Mouse (Mus musculus) megakaryocyte, adult 5-6 weeks (primary cell): ENCODE data around the gene Mcrip1. TPM values are rescaled to one million over a fixed set of nuclear protein-coding genes. Genes with fewer than 3 reads are reported as not detected.
A peak's percentile ranks its signal among the peaks of the same experiment; 100 is the strongest.
"Not testable (repeated sequence)": the region's sequence is repeated elsewhere in the genome, so short reads cannot be mapped to it uniquely, and the experiment has no call there.

Source experiments
- ATAC-seq: 2 replicates; pipeline ENCODE4 v1.8.0; 2016; ENCODE audit warnings: mild to moderate bottlenecking, inconsistent platforms; ENCODE audit not compliant: poor library complexity, severe bottlenecking
- total RNA-seq, 2 experiments: library from RNA; stranded (forward) in 1 of 2; stranded (reverse) in 1 of 2; fragments of 153-499, 151-499 nt in 1 of 2; fragments of 221-1000, 200-1000 nt in 1 of 2; gene quantifications; 2 replicates each; pipeline versions ENCODE4 v1.2.3 to v1.2.4; 2015 to 2017

Gene Mcrip1
- total RNA-seq, 2 experiments from 2014 or later = 18.3 to 79.7 TPM

DNA sequence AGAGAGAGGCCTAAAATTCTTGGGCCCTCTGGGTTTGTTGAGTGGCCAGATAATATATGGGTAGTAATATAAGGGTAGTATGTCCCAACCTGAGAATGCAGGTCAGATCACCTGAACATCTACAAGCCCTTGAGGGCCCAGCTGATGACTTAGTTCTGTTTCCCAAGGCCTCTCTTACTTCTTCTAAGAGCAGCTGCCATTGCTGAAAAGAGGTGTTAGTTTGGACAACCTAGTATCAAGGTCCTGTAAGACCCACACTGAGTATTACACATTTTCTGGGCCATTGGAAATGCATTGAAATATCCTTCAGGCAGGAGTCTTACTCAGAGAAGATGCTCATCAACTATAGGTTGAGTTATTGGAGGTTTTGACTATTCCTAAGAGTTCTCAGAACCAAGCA lies 26.4 kb upstream of the Mcrip1 start:
- no peak for ATAC-seq

DNA sequence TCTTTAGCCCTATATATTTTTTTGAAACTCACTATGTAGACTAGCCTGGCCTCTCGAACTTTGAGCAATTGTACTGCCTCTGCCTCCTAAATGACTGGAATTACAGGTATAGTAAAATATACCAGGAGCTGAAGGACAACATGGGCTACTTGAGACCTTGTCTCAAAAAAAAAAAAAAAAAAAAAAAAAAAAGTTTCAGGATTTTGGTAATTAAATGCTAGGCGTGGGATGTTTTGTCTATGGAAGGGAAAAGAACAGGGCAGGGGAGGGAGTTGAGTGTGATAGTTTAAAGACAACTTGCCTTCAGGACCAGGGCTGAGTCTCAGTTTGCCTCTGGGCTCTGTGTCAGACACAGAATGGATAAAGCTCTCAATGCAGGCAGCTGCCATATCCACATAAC lies 25.5 kb upstream of the Mcrip1 start:
- ATAC-seq = no peak

GRCm38 (mm10) chr11:120574278-120574600 lies 24.7 kb upstream of the Mcrip1 start:
- ATAC-seq = no peak

- 0 out of 2 replicates have a peak, but pooled peaks have one; percentile 1 for ATAC-seq
These were observed 24.2 kb upstream of the Mcrip1 start for GRCm38 (mm10) chr11:120573585-120574277.

GRCm38 (mm10) chr11:120572752-120573584 lies 23.4 kb upstream of the Mcrip1 start, which contains the start of gene P4hb:
TSS of gene P4hb (minus strand) at chr11:120573253.
- peak; percentile 77 for ATAC-seq

DNA sequence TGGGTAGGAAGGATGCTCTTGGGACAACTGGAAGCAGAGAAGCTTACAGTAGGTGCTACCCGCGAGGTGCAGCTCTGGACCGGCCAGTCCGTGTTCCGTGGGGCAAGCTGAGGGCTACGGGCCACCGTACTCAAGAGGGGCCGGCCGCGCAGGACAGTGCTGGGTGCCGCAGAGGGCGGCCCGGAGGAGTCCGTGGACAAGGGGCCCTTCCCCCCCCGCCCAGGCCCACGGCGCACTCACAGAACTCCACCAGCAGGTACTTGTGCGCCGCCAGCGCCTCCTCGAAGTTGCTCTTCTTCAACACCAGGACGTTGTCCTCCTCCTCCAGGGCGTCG lies 22.9 kb upstream of the Mcrip1 start:
- peak; percentile 1; the same call in 1 of the 2 replicates for ATAC-seq

DNA sequence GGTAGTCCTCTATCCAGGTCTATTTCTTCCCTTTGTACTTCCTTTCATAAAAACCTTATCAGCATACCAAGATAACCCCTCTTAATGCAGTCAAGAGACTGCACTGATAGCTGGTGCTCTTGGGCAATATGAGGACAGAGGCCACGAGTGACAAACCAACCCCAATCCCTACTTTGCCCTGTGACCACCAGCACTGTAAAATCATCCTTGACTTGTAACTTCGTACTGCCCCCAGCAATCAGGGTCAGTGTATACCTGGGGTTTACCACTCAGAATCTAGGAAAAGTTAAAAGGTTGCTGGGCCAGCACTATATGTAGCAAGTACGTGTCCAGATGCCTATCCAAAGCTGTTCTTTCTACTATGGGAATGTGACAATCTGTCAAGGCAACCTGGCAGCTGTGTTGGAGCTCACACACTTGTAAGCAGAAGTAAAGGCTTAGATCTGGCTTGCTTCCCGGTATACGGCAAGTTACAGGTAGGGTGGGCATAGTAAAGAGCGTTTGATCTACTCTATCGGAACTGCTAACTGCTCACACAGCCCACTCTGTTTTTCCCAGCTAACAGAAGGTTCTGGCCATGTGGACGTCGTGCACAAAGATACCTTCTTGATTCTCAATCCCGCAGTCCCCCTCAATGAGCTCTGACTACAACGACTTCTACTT lies 22.4 kb upstream of the Mcrip1 start:
- ATAC-seq = no peak

GRCm38 (mm10) chr11:120571122-120571521 lies 21.6 kb upstream of the Mcrip1 start:
- ATAC-seq = peak; percentile 33

DNA sequence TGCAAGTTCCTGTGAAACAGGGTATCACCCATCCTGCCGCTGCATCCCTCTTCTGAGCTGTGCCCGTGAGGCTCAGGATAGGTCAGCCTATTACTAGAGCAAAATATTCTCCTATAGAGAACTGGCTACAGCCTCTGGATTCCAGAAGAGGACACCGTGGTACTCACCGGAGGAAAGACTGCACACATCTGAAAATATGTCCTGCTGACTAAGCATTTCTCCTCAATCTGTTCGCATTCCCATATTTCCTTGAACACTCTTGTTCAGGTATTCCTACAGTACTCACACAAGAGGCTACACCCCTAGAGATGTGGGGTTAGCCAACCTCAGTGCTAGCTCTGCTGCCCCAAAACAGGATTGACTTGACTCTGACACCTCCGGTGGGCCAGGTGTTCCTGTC lies 18.8 kb upstream of the Mcrip1 start:
- ATAC-seq = no peak

DNA sequence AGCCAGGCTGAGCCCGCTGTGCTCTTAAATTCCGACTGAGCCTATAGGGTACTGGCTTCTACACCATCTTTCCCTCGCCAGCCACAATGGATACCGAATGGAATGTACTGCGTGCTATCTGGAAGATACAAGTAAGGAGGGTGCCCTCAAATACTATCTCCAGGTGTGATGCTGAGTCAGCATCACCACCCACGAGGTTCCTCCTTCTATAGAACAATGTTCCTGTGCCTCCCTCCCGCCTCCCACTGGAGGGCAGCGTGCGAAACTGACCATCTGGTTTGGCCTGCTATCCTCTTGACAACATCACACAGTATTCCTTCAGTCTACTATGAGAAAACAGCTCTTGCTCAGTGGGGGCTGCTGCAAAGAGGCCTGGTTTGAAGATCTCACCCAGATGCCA lies 15.6 kb upstream of the Mcrip1 start:
- no peak for ATAC-seq

DNA sequence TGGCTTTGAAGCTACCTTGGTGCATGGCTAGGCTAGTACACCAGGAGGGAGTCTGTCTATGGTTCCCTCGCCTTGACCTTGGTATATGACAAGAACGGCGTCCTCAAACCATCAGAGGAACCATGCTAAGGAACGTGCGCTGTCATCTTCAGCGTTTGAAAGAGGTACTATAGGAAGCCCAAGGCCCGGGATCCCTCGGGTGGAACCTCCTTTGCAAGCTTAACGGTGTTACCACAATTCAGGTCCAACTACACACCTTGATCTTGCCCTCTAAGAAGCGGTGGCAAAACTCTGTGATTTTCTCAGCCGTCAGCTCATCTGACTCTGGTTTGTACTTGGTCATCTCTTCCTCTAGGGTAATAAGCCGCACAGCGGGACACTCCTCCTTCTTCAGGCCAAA lies 13.4 kb upstream of the Mcrip1 start:
- no peak for ATAC-seq

- no peak for ATAC-seq
These were observed 11.6 kb upstream of the Mcrip1 start for GRCm38 (mm10) chr11:120560952-120561728.

- not testable (repeated sequence) for ATAC-seq
These were observed 9.3 kb upstream of the Mcrip1 start for GRCm38 (mm10) chr11:120558843-120559242.

DNA sequence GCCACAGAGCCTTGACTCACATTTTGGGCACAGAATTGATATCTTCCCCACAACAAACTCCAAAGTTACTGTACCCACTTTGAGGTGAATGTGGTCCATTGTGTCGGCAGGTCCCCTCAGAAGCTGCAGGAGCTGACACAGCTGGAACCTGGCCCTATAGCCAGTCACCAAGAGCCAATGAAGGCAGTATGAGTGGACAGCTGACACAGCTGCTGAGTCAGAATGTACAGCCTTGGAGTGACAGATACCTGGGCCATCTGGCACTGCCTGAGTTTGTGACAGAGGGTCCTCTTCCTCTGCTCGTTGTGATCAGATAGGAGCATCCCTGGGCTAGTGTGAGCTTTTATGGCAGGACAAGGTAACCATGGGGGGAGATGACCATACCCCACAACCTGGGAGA lies 5.7 kb upstream of the Mcrip1 start:
- no peak for ATAC-seq

- no peak for ATAC-seq
These were observed 5.3 kb upstream of the Mcrip1 start for GRCm38 (mm10) chr11:120554834-120555233.

- no peak for ATAC-seq
These were observed 3.2 kb upstream of the Mcrip1 start for GRCm38 (mm10) chr11:120552736-120553135.

GRCm38 (mm10) chr11:120550810-120551440 lies 1.4 kb upstream of the Mcrip1 start, which contains the start of gene Ppp1r27:
TSS of gene Ppp1r27 (minus strand) at chr11:120551132.
- no peak for ATAC-seq

- no peak for ATAC-seq
These were observed 671 bp upstream of the Mcrip1 start for GRCm38 (mm10) chr11:120549986-120550809.

DNA sequence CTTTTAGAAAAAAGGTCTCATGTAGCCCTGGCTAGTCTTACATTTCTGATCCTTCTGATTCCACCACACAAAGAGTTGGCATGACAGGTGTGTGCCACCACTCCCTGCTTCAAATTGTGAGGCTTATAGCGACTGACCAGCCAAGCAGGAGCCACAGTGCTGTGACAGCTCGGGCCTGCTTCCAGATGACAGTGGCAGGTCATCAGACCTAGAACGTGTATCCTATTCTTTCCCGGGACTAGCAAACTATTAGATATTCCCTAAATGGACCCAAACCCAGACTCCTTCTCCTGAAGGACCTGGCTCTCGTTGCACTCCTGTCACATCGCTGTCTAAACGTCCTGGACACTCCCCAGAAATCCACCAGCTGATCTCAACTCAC lies 750 bp downstream of the Mcrip1 start:
- no peak for ATAC-seq

DNA sequence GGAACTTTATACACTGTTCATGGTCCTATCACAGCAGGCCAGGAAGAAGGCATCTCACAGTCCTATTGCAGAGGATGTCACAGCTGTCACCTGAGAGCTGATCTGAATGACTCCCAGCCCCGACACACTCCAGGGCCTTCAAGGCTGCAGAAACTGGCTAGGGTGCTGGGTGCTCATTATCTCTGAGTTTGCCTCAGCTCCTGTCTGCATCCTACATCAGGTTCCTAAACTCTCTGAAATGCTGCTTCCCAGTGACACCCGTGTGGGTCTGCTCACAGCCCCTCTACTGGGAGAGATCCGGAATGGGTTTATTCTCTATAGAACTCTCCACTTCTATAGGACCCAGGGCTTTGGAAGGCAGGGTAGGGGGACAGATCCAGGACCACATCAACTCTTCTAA lies 1.3 kb downstream of the Mcrip1 start:
- no peak for ATAC-seq
